Comparison of ENCODE assay signal across 16 mouse cellular contexts in the genomic region with DNA sequence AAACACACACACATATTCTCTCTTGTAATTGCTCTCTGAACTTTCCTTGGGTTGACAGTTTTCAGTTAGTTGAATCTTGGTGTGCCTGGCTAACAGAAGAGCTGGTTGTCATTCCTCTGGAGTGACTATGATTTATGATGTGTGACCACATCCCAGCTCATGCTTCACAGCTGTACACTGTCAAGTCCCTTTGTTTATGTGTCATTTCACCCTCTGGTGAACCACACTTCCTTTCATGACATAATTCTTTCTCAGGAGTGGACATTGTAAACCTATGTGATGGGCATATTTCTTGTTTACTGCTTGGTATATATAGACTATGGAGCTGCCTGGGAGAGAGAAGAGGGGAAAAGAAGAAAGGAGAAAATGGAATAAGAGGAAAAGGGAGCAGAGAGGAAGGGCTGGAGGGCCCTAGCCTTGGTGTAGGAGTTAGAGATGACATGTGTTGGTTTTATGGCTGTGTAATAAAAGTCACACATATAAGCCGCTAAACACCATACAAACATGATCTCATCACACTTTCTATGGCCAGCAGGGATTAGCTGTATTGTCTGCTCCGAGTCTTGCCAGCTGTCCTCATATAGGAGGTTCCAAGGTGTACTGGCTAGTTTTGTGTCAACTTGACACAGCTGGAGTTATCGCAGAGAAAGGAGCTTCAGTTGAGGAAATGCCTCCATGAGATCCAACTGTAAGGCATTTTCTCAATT.
DNase-seq lines count a peak whose midpoint lies in the region; ATAC-seq and TF ChIP-seq lines count a peak whose summit lies in the region.
"Had no signal": no experiment of that assay in that cellular context is flagged by ENCODE, and none has a peak within 500 bp of the region (broad histone marks: within the 10 kb centered on the region; RNA-seq: fewer than 3 reads in every experiment).

No protein-coding gene starts in this region.

- H3K27me3 ChIP-seq in limb, embryonic 13.5 days = no peaks in the 10 kb centered on the region
- no peaks in the 10 kb centered on the region for H3K27me3 ChIP-seq in limb, embryonic 10.5 days (ENCODE audit: low read depth, poor library complexity, severe bottlenecking)
- H3K27me3 ChIP-seq in thymus, adult 2 months (ENCODE audit: control insufficient read depth, insufficient read depth, low read length) = no peaks in the 10 kb centered on the region
- H3K27me3 ChIP-seq: liver, embryonic 12.5 days; midbrain, embryonic 13.5 days had no signal

- WGBS in limb, embryonic 13.5 days = 51% methylated on average over 3 of the region's 3 CpGs
- WGBS in limb, embryonic 10.5 days = 76% methylated on average over 3 of the region's 3 CpGs
- WGBS in thymus, adult 2 months = 92% methylated on average over 3 of the region's 3 CpGs

- TF ChIP-seq CTCF in thymus, adult 2 months (IDR thresholded peaks at IDR 0.05; ENCODE audit: borderline replicate concordance, control insufficient read depth, extremely low read depth, insufficient read depth, low read length, poor library complexity) = no peak

- H3K36me3 ChIP-seq in limb, embryonic 13.5 days = no peaks in the 10 kb centered on the region
- no peaks in the 10 kb centered on the region for H3K36me3 ChIP-seq in limb, embryonic 10.5 days
- no peaks in the 10 kb centered on the region for H3K36me3 ChIP-seq in thymus, adult 2 months (ENCODE audit: control insufficient read depth, insufficient read depth, low read length)
- H3K36me3 ChIP-seq: embryonic facial prominence, embryonic 10.5 days; liver, embryonic 12.5 days; midbrain, embryonic 13.5 days had no signal

- no peak overlapping the region for H3K4me2 ChIP-seq in limb, embryonic 13.5 days (replicated peaks)
- H3K4me2 ChIP-seq: liver, embryonic 12.5 days; midbrain, embryonic 13.5 days had no signal

- DNase-seq in limb, embryonic 10.5 days (ENCODE audit: low spot score) = no peak
- DNase-seq in thymus, postnatal 4 days = peak; percentile 2
- no peak for DNase-seq in thymus, adult 2 months
- DNase-seq in retina, embryonic 14.5 days (ENCODE audit: low spot score) = no peak
- no peak for DNase-seq in c-Kit-positive CD71-positive TER-119-positive erythroid progenitor cells, embryonic 14.5 days (ENCODE audit: low spot score)
- DNase-seq: cerebellum, adult 18-20 months; heart, adult 18-20 months; right cerebral cortex, postnatal 14 days; thymus, postnatal 25 days had no signal

- no peak overlapping the region for H3K4me3 ChIP-seq in limb, embryonic 13.5 days
- no peak overlapping the region for H3K4me3 ChIP-seq in limb, embryonic 10.5 days
- H3K4me3 ChIP-seq in thymus, adult 2 months (ENCODE audit: control insufficient read depth, insufficient read depth, low read length) = no peak overlapping the region
- H3K4me3 ChIP-seq: embryonic facial prominence, embryonic 10.5 days; left cerebral cortex, adult 2 months; liver, embryonic 12.5 days; midbrain, embryonic 13.5 days had no signal

- H3K9me3 ChIP-seq in limb, embryonic 13.5 days = no peaks in the 10 kb centered on the region
- H3K9me3 ChIP-seq in limb, embryonic 10.5 days (replicated peaks) = no peaks in the 10 kb centered on the region
- H3K9me3 ChIP-seq: embryonic facial prominence, embryonic 10.5 days; liver, embryonic 12.5 days; midbrain, embryonic 13.5 days had no signal

- H3K9ac ChIP-seq in limb, embryonic 13.5 days = no peak overlapping the region
- H3K9ac ChIP-seq: liver, embryonic 12.5 days; midbrain, embryonic 13.5 days had no signal

- H3K4me1 ChIP-seq in limb, embryonic 13.5 days = peaks cover 17% of the 10 kb centered on the region
- H3K4me1 ChIP-seq in limb, embryonic 10.5 days = peaks cover 6% of the 10 kb centered on the region; the same call in 1 of the 2 replicates
- H3K4me1 ChIP-seq in thymus, adult 2 months (replicated peaks; ENCODE audit: control insufficient read depth, insufficient read depth, low read length) = peaks cover 25% of the 10 kb centered on the region
- H3K4me1 ChIP-seq: liver, embryonic 12.5 days; midbrain, embryonic 13.5 days had no signal

- 0 out of 2 replicates have a peak, but pooled peaks have one; percentile 15 for ATAC-seq in limb, embryonic 13.5 days (ENCODE audit: low FRiP score, low read depth)
- ATAC-seq in granulocyte monocyte progenitor cell, adult 5-6 weeks (replicated peaks; ENCODE audit: poor library complexity, severe bottlenecking) = peak; percentile 18; the same call in 1 of the 2 replicates
- ATAC-seq: hindbrain, embryonic 16.5 days; liver, embryonic 12.5 days; midbrain, embryonic 13.5 days had no signal

- no peak for TF ChIP-seq POLR2A in thymus, adult 2 months (IDR thresholded peaks at IDR 0.05; ENCODE audit: control insufficient read depth, extremely low read depth, insufficient read depth, low read length, poor library complexity)

- no peak overlapping the region for H3K27ac ChIP-seq in limb, embryonic 13.5 days
- H3K27ac ChIP-seq in limb, embryonic 10.5 days = no peak overlapping the region
- H3K27ac ChIP-seq in thymus, adult 2 months (ENCODE audit: control insufficient read depth, insufficient read depth, low read length) = no peak overlapping the region
- H3K27ac ChIP-seq: embryonic facial prominence, embryonic 10.5 days; left cerebral cortex, adult 2 months; liver, embryonic 12.5 days; midbrain, embryonic 13.5 days had no signal
